Mouse (Mus musculus) forebrain, embryonic 14.5 days (tissue): ENCODE data around the gene S100a6. TPM values are rescaled to one million over a fixed set of nuclear protein-coding genes. Genes with fewer than 3 reads are reported as not detected.

Source experiments
- ATAC-seq: fragments of 200-750 bp; cut with Nextera tagmentation; 2 replicates; pipeline ENCODE4 v1.8.0; 2017; ENCODE audit warnings: mild to moderate bottlenecking, moderate library complexity
- DNase-seq: peaks from one replicate; pipeline ENCODE4 v3.0.0-alpha.2; 2015; ENCODE audit warnings: low spot score
- H3K27ac ChIP-seq: fragments of 300-500 bp; sonication (generic); 2 replicates; pipeline ENCODE4 v1.5.1; 2014; ENCODE audit warnings: low read depth, mild to moderate bottlenecking, control low read depth, low read length, moderate library complexity
- H3K27me3 ChIP-seq: fragments of 300-500 bp; sonication (generic); replicated peaks from 2 replicates; pipeline ENCODE4 v1.6.1; 2014; ENCODE audit warnings: low read length, control low read depth, mixed read lengths; ENCODE audit not compliant: control insufficient read depth, insufficient read depth
- H3K36me3 ChIP-seq: fragments of 300-500 bp; sonication (generic); 2 replicates; pipeline ENCODE4 v1.6.1; 2014; ENCODE audit warnings: low read length, control low read depth; ENCODE audit not compliant: control insufficient read depth, insufficient read depth
- H3K4me1 ChIP-seq: fragments of 300-500 bp; sonication (generic); 2 replicates; pipeline ENCODE4 v1.6.1; 2014; ENCODE audit warnings: antibody characterized with exemption, low read length, control low read depth; ENCODE audit not compliant: control insufficient read depth, insufficient read depth
- H3K4me2 ChIP-seq: fragments of 300-500 bp; sonication (generic); 2 replicates; pipeline ENCODE4 v1.6.1; 2014; ENCODE audit warnings: mild to moderate bottlenecking, control low read depth, low read length
- H3K4me3 ChIP-seq: fragments of 300-500 bp; sonication (generic); 2 replicates; pipeline ENCODE4 v1.5.1; 2014; ENCODE audit warnings: low read depth, low read length, control low read depth
- H3K9ac ChIP-seq: fragments of 300-500 bp; sonication (generic); 2 replicates; pipeline ENCODE4 v1.6.1; 2014; ENCODE audit warnings: mild to moderate bottlenecking, low read length, control low read depth, moderate library complexity
- H3K9me3 ChIP-seq: fragments of 300-500 bp; sonication (generic); replicated peaks from 2 replicates; pipeline ENCODE4 v1.6.1; 2016; ENCODE audit warnings: low read length, control low read depth, mixed read lengths; ENCODE audit not compliant: control insufficient read depth
- WGBS: fragments of 180-500 bp; shearing (Covaris S2); extraction: QIAGEN DNeasy Blood & Tissue Kit; methylation state at CpG from one replicate; pipeline ENCODE4 v1.1.7; 2014; 5-methylcytosine and 5-hydroxymethylcytosine counted together
- polyA plus RNA-seq: library from polyadenylated mRNA; unstranded; fragments of >200 nt; fragmentation: Nextera tagmentation; extraction: Ambion mirVana; gene quantifications from 2 replicates; pipeline ENCODE4 v1.2.1, GENCODE M21; 2014

S100a6 gene
- polyA plus RNA-seq, 1 experiment from 2014 or later = 22.8 TPM

- Histone ChIP-seq H3K9me3 (no peaks in the 10 kb centered on the region), H3K36me3 (no peaks in the 10 kb centered on the region), H3K4me2 (no peak overlapping the region), H3K4me1 (no peaks in the 10 kb centered on the region), H3K4me3 (no peak overlapping the region), H3K9ac (no peak overlapping the region), H3K27ac (no peak overlapping the region), H3K27me3 (no peaks in the 10 kb centered on the region)
- WGBS = 57% methylated on average over 6 of the region's 6 CpGs
- DNase-seq (no peak), ATAC-seq (no peak)
Measured at GRCm38 (mm10) chr3:90597736-90598135, 14.9 kb upstream of the S100a6 start.

- Histone ChIP-seq H3K4me3 (no peak overlapping the region), H3K27me3 (no peaks in the 10 kb centered on the region), H3K9ac (no peak overlapping the region), H3K36me3 (no peaks in the 10 kb centered on the region), H3K9me3 (no peaks in the 10 kb centered on the region), H3K4me2 (no peak overlapping the region), H3K4me1 (no peaks in the 10 kb centered on the region), H3K27ac (no peak overlapping the region)
- ATAC-seq (no peak), DNase-seq (no peak)
- 90% methylated on average over 4 of the region's 4 CpGs for WGBS
Measured at GRCm38 (mm10) chr3:90598212-90598611, 14.5 kb upstream of the S100a6 start.

- 84% methylated on average over 3 of the region's 3 CpGs for WGBS
Measured at GRCm38 (mm10) chr3:90599401-90599800, 13.3 kb upstream of the S100a6 start.

GRCm38 (mm10) chr3:90600036-90600435, 12.6 kb upstream of the S100a6 start:
- Histone ChIP-seq H3K4me1 (peaks cover 8% of the 10 kb centered on the region), H3K9me3 (no peaks in the 10 kb centered on the region), H3K36me3 (no peaks in the 10 kb centered on the region), H3K27ac (no peak overlapping the region), H3K4me2 (no peak overlapping the region), H3K27me3 (no peaks in the 10 kb centered on the region), H3K4me3 (no peak overlapping the region), H3K9ac (no peak overlapping the region)
- no peak for DNase-seq
- 87% methylated on average over 6 of the region's 6 CpGs for WGBS
- no peak for ATAC-seq

More at GRCm38 (mm10) chr3:90599401-90599800, 13.3 kb upstream of the S100a6 start:
- H3K4me3 ChIP-seq = no peak overlapping the region
- no peaks in the 10 kb centered on the region for H3K27me3 ChIP-seq
- peaks cover 5% of the 10 kb centered on the region for H3K4me1 ChIP-seq
- H3K4me2 ChIP-seq = no peak overlapping the region
- H3K9me3 ChIP-seq = no peaks in the 10 kb centered on the region
- H3K9ac ChIP-seq = no peak overlapping the region
- no peaks in the 10 kb centered on the region for H3K36me3 ChIP-seq
- no peak overlapping the region for H3K27ac ChIP-seq
- DNase-seq (no peak), ATAC-seq (no peak)

- DNase-seq (no peak), ATAC-seq (no peak)
- no peak overlapping the region for H3K4me2 ChIP-seq
- no peak overlapping the region for H3K27ac ChIP-seq
- no peaks in the 10 kb centered on the region for H3K27me3 ChIP-seq
- peaks cover 8% of the 10 kb centered on the region for H3K4me1 ChIP-seq
- WGBS = 78% methylated on average over 8 of the region's 8 CpGs
- no peaks in the 10 kb centered on the region for H3K9me3 ChIP-seq
- no peaks in the 10 kb centered on the region for H3K36me3 ChIP-seq
- H3K9ac ChIP-seq = no peak overlapping the region
- H3K4me3 ChIP-seq = no peak overlapping the region
Measured at GRCm38 (mm10) chr3:90600458-90601195, 12.1 kb upstream of the S100a6 start.

- Histone ChIP-seq H3K9me3 (no peaks in the 10 kb centered on the region), H3K4me1 (peaks cover 8% of the 10 kb centered on the region), H3K27ac (no peak within 1 kb of the TSS), H3K36me3 (no peaks in the 10 kb centered on the region), H3K4me2 (no peak within 1 kb of the TSS), H3K4me3 (no peak within 1 kb of the TSS), H3K27me3 (no peaks in the 10 kb centered on the region), H3K9ac (no peak within 1 kb of the TSS)
- 85% methylated on average over 11 of the region's 11 CpGs for WGBS
- no peak for DNase-seq
- ATAC-seq = no peak
Measured at GRCm38 (mm10) chr3:90601486-90602110, 11.1 kb upstream of the S100a6 start, which contains the start of gene Gm42674. Gene Gm42674 (plus strand): TSS chr3:90601904.

- Histone ChIP-seq H3K9ac (no peak within 1 kb of the TSS), H3K4me2 (no peak within 1 kb of the TSS), H3K4me3 (no peak within 1 kb of the TSS), H3K27me3 (no peaks in the 10 kb centered on the region), H3K4me1 (peaks cover 8% of the 10 kb centered on the region), H3K9me3 (no peaks in the 10 kb centered on the region), H3K27ac (peak within 1 kb of the TSS; percentile 52; the same call in 1 of the 2 replicates), H3K36me3 (no peaks in the 10 kb centered on the region)
- ATAC-seq (no peak), DNase-seq (no peak)
- WGBS = 68% methylated on average over 3 of the region's 3 CpGs
Measured at GRCm38 (mm10) chr3:90603623-90604022, 9.1 kb upstream of the S100a6 start, which contains the start of gene S100a4. Gene S100a4 (plus strand): TSS chr3:90603771.

- Histone ChIP-seq H3K9ac (no peak overlapping the region), H3K9me3 (no peaks in the 10 kb centered on the region), H3K4me2 (no peak overlapping the region), H3K4me1 (peaks cover 8% of the 10 kb centered on the region), H3K27me3 (no peaks in the 10 kb centered on the region), H3K27ac (peak overlapping the region; percentile 52; the same call in 1 of the 2 replicates), H3K4me3 (no peak overlapping the region), H3K36me3 (no peaks in the 10 kb centered on the region)
- DNase-seq (peak; percentile 78), ATAC-seq (peak; percentile 83)
- WGBS = 13% methylated on average over 4 of the region's 4 CpGs
Measured at GRCm38 (mm10) chr3:90604416-90604815, 8.3 kb upstream of the S100a6 start.

GRCm38 (mm10) chr3:90605049-90605448, 7.6 kb upstream of the S100a6 start:
- H3K4me3 ChIP-seq = no peak overlapping the region
- no peak overlapping the region for H3K9ac ChIP-seq
- no peaks in the 10 kb centered on the region for H3K27me3 ChIP-seq
- no peaks in the 10 kb centered on the region for H3K9me3 ChIP-seq
- no peak overlapping the region for H3K4me2 ChIP-seq
- H3K4me1 ChIP-seq = peaks cover 8% of the 10 kb centered on the region
- H3K36me3 ChIP-seq = no peaks in the 10 kb centered on the region
- DNase-seq = no peak
- 81% methylated on average over 3 of the region's 3 CpGs for WGBS
- H3K27ac ChIP-seq = 0 out of 2 replicates have a peak overlapping the region, but pooled peaks have one; percentile 52
- peak; percentile 22; the same call in 1 of the 2 replicates for ATAC-seq
